Mouse (Mus musculus) CH12.LX (cell line): ENCODE measurements at regions not wholly inside any gene's neighbourhood (a gene's known extent, or its start where the extent isn't known, plus 50 kb on each side); places are given as distances from the start of the nearest gene placed in this dataset.

Experiments
- CHD1 ChIP-seq: IDR thresholded peaks from 2 replicates; pipeline ENCODE4 v1.6.1; 2012; ENCODE audit warnings: low read depth, low read length, improper control_type of control experiment, inconsistent platforms
- CTCF ChIP-seq, 2 experiments: IDR thresholded peaks in 1 of 2; conservative IDR thresholded peaks in 1 of 2; 2 replicates each; pipeline ENCODE4 v1.5.1; 2011 to 2012; ENCODE audit warnings: low read depth in 2 of 2, low read length in 2 of 2, improper control_type of control experiment in 1 of 2, inconsistent platforms in 1 of 2, mild to moderate bottlenecking in 1 of 2, moderate library complexity in 1 of 2
- EP300 ChIP-seq: IDR thresholded peaks from 2 replicates; pipeline ENCODE4 v1.6.1; 2011; ENCODE audit warnings: low read length, improper control_type of control experiment
- KAT2A ChIP-seq: IDR thresholded peaks from 2 replicates; pipeline ENCODE4 v1.6.1; 2012; ENCODE audit warnings: low read length, improper control_type of control experiment, inconsistent platforms; ENCODE audit not compliant: insufficient replicate concordance
- NELFE ChIP-seq: IDR thresholded peaks from 2 replicates; pipeline ENCODE4 v1.6.1; 2011; ENCODE audit warnings: low read depth, low read length, improper control_type of control experiment
- POLR2A ChIP-seq: IDR thresholded peaks from 2 replicates; pipeline ENCODE4 v1.6.1; 2011; ENCODE audit warnings: low read depth, mild to moderate bottlenecking, improper control_type of control experiment, low read length
- POLR2AphosphoS2 ChIP-seq: IDR thresholded peaks from 2 replicates; pipeline ENCODE4 v1.6.1; 2011; ENCODE audit warnings: low read depth, low read length, improper control_type of control experiment
- SMC3 ChIP-seq: IDR thresholded peaks from 2 replicates; pipeline ENCODE4 v1.6.1; 2011; ENCODE audit warnings: low read depth, low read length, improper control_type of control experiment
- UBTF ChIP-seq: IDR thresholded peaks from 2 replicates; pipeline ENCODE4 v1.6.1; 2012; ENCODE audit warnings: low read depth, mild to moderate bottlenecking, inconsistent platforms, low read length, improper control_type of control experiment, moderate library complexity

GRCm38 (mm10) chr9:118285481-118285880 is 135.5 kb upstream of the Cmc1 start:
- TF ChIP-seq POLR2AphosphoS2 (no peak), KAT2A (no peak), CTCF (conservative IDR thresholded peaks at IDR 0.05 in 1 of 2, IDR thresholded peaks at IDR 0.05 in 1 of 2; ENCODE audit: low read depth in 2 of 2, low read length in 2 of 2) (no peak), POLR2A (no peak), NELFE (no peak), CHD1 (no peak), EP300 (no peak), UBTF (no peak), SMC3 (no peak)
